Mouse (Mus musculus) forebrain, embryonic 15.5 days (tissue): ENCODE data around the gene Scarb1. TPM values are rescaled to one million over a fixed set of nuclear protein-coding genes. Genes with fewer than 3 reads are reported as not detected.

Source experiments
- ATAC-seq: fragments of 200-750 bp; cut with Nextera tagmentation; replicated peaks from 2 replicates; pipeline ENCODE4 v1.8.0; 2017; ENCODE audit warnings: mild to moderate bottlenecking, moderate TSS enrichment, moderate library complexity
- H3K27ac ChIP-seq: fragments of 300-500 bp; sonication (generic); replicated peaks from 2 replicates; pipeline ENCODE4 v1.5.1; 2015; ENCODE audit warnings: mild to moderate bottlenecking, inconsistent platforms
- H3K27me3 ChIP-seq: fragments of 300-500 bp; sonication (generic); 2 replicates; pipeline ENCODE4 v1.6.1; 2015; ENCODE audit warnings: inconsistent platforms
- H3K36me3 ChIP-seq: fragments of 300-500 bp; sonication (generic); 2 replicates; pipeline ENCODE4 v1.6.1; 2015; ENCODE audit warnings: mild to moderate bottlenecking, inconsistent platforms
- H3K4me1 ChIP-seq: fragments of 300-500 bp; sonication (generic); 2 replicates; pipeline ENCODE4 v1.6.1; 2015; ENCODE audit warnings: inconsistent platforms
- H3K4me2 ChIP-seq: fragments of 300-500 bp; sonication (generic); replicated peaks from 2 replicates; pipeline ENCODE4 v1.6.1; 2015; ENCODE audit warnings: mild to moderate bottlenecking, inconsistent platforms
- H3K4me3 ChIP-seq: fragments of 300-500 bp; sonication (generic); 2 replicates; pipeline ENCODE4 v1.5.1; 2015; ENCODE audit warnings: mild to moderate bottlenecking, inconsistent platforms
- H3K9ac ChIP-seq: fragments of 300-500 bp; sonication (generic); replicated peaks from 2 replicates; pipeline ENCODE4 v1.6.1; 2015; ENCODE audit warnings: mild to moderate bottlenecking, inconsistent platforms
- H3K9me3 ChIP-seq: fragments of 300-500 bp; sonication (generic); 2 replicates; pipeline ENCODE4 v1.6.1; 2016; ENCODE audit warnings: inconsistent platforms
- WGBS: fragments of 180-500 bp; shearing (Covaris S2); methylation state at CpG from one replicate; pipeline ENCODE4 v1.1.7; 2015; ENCODE audit warnings: mixed read lengths; 5-methylcytosine and 5-hydroxymethylcytosine counted together
- polyA plus RNA-seq: library from polyadenylated mRNA; unstranded; fragments of >200 nt; fragmentation: Nextera tagmentation; extraction: Ambion mirVana; gene quantifications from 2 replicates; pipeline ENCODE4 v1.2.1, GENCODE M21; 2015

Gene Scarb1
- polyA plus RNA-seq, 1 experiment from 2014 or later: 28.5 TPM

DNA sequence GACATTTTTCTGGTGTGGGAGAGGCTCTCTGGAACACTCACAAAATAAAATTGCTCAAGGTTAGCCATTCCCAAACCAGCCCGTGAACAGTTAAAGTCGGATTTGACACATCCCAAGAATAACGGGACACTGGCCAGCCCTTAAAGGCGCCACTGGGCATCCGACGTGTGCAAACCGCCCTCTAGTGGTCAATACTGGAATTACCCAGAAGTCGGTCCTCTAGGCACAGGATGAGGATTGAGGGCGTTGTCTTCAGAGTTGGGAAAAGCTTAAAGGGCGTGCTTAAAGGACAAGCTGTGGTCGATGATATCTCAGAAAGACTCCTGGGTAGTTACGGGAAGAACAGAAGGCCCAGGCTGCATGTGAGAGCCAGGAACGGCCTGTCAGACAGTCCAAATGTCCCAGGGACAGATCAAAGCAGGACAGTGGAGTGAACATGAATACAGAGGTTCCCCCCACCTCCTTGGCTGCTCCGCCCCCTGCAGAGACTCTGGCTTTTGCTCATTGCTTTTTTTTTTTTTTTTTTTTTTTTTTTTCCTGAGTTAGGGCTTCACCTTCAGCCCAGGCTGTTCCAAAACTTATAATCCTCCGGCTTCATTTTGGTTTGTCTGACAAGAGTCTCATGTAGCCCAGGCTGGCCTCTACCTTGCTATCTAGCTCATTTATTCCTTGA lies 69.2 kb downstream of the Scarb1 start:
- no peak overlapping the region for H3K4me2 ChIP-seq
- WGBS: 11% methylated on average over 15 of the region's 15 CpGs
- H3K36me3 ChIP-seq: no peaks in the 10 kb centered on the region
- no peaks in the 10 kb centered on the region for H3K9me3 ChIP-seq
- H3K4me1 ChIP-seq: peaks cover 31% of the 10 kb centered on the region
- no peak overlapping the region for H3K27ac ChIP-seq
- H3K4me3 ChIP-seq: no peak overlapping the region
- no peak overlapping the region for H3K9ac ChIP-seq
- no peaks in the 10 kb centered on the region for H3K27me3 ChIP-seq
- ATAC-seq: 0 out of 2 replicates have a peak, but pooled peaks have one; percentile 37

DNA sequence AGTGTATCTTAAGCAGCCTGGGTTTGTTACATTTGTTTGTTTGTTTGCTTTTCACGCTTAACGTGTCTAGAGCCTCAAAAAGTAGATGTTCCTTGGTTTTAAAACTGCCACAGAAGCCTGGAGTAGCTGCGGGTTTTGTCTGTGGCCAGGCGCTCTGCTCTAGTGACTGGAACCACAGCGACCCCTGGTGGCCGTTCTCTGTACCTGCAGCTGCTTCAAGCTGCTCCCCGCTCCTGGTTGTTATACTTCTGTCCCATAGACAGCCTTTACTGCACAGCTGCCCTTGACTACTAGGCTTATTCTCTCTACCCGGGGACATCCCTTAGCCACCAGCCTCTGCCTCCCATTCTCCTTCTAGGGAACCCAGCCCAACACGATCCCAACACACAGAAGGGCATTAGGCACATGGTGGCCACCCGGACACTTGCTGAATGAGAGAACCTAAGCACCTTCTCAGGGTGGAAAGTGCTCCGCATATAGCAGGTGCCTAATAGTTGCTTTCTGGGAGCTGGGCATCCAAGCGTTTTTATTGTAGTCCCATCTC lies 70.2 kb downstream of the Scarb1 start:
- Histone ChIP-seq H3K4me1 (peaks cover 31% of the 10 kb centered on the region), H3K9ac (no peak overlapping the region), H3K4me2 (no peak overlapping the region), H3K9me3 (no peaks in the 10 kb centered on the region), H3K36me3 (no peaks in the 10 kb centered on the region), H3K27ac (no peak overlapping the region), H3K27me3 (no peaks in the 10 kb centered on the region), H3K4me3 (no peak overlapping the region)
- peak; percentile 33; the same call in 1 of the 2 replicates for ATAC-seq
- WGBS: 17% methylated on average over 12 of the region's 12 CpGs

DNA sequence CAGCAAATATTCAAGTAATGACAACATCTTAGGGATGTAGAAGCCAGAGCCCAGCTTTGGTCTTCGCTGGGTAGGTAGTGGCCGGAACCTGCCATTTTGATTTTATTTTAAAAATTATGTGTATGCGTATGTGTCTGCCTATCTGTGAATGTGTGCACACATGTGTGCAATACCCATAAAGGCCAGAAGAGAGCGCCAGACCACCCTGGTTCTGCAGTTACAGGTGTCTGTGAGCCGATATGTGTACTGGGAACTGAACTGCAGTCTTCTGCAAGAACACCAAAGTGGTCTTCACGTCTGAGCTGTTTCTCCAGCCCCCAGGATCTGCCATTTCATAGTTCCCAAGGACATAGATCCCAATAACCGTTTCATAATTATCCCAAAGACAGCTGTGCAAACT lies 71.1 kb downstream of the Scarb1 start:
- Histone ChIP-seq H3K4me3 (no peak overlapping the region), H3K36me3 (no peaks in the 10 kb centered on the region), H3K27ac (no peak overlapping the region), H3K9me3 (no peaks in the 10 kb centered on the region), H3K9ac (no peak overlapping the region), H3K4me1 (peaks cover 35% of the 10 kb centered on the region), H3K27me3 (no peaks in the 10 kb centered on the region), H3K4me2 (no peak overlapping the region)
- no peak for ATAC-seq
- 90% methylated on average over 7 of the region's 7 CpGs for WGBS

DNA sequence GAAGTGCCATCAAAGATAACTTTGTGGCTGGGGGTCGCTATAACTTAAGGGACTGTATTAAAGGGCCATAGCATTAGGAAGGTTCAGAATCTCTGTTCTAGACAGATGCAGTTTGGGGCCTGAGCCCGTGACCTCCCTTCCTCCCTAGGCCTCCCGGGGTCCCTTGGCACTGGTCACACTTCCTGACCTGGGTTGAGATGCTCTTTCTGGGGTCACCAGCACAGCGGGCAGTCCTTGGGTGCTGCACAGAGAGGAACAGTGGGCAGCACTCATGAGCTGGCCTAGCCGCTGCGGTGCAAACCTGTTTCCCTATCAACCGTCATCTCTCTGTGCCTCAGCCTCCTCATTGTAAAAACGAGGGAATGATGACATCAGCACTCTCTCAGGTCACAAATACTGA lies 71.5 kb downstream of the Scarb1 start:
- Histone ChIP-seq H3K9ac (no peak overlapping the region), H3K27ac (no peak overlapping the region), H3K4me2 (no peak overlapping the region), H3K9me3 (no peaks in the 10 kb centered on the region), H3K4me3 (no peak overlapping the region), H3K27me3 (no peaks in the 10 kb centered on the region), H3K36me3 (no peaks in the 10 kb centered on the region), H3K4me1 (peaks cover 35% of the 10 kb centered on the region)
- WGBS: 88% methylated on average over 8 of the region's 8 CpGs
- ATAC-seq: no peak

DNA sequence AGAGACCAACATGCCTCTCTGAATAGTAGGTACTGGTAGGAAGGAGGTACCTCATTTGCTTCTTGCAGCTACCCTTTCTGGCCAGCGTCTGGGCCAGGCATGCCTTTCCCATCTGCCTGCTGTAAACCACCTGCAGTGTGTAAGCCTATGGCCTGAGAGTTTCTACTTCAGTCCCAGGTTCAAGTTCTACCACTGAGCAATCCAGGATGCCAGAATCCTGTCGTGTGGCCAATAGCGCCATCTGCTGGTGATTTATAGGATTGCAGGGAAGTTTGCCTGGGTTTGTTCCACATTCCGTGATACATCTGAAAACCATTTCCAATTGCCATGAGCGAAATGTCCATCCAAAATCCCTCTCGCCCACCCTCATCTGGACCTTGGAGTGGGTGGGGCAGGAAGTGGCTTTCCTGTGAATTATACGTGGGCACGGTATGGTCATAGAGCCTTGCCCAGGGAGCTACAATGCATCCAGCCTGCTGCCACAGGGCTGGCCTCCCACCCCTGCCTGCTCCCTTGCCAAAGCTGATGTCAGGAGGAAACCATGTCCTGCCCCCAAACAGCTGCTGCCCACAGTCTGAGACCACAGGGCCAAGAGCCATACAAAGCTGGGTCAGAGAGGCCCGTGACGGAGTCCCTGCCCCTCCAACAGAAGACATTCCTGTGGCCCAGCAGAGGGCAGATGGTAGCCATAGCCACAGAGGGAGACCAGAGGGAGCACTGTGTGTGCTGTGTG lies 72.7 kb downstream of the Scarb1 start:
- Histone ChIP-seq H3K4me2 (peak overlapping the region; percentile 33; the same call in 1 of the 2 replicates), H3K9ac (no peak overlapping the region; the same call in 1 of the 2 replicates), H3K36me3 (no peaks in the 10 kb centered on the region), H3K27ac (peak overlapping the region; percentile 69), H3K27me3 (no peaks in the 10 kb centered on the region), H3K4me1 (peaks cover 31% of the 10 kb centered on the region), H3K9me3 (no peaks in the 10 kb centered on the region), H3K4me3 (no peak overlapping the region)
- WGBS: 19% methylated on average over 10 of the region's 10 CpGs
- ATAC-seq: peak; percentile 30; the same call in 1 of the 2 replicates

DNA sequence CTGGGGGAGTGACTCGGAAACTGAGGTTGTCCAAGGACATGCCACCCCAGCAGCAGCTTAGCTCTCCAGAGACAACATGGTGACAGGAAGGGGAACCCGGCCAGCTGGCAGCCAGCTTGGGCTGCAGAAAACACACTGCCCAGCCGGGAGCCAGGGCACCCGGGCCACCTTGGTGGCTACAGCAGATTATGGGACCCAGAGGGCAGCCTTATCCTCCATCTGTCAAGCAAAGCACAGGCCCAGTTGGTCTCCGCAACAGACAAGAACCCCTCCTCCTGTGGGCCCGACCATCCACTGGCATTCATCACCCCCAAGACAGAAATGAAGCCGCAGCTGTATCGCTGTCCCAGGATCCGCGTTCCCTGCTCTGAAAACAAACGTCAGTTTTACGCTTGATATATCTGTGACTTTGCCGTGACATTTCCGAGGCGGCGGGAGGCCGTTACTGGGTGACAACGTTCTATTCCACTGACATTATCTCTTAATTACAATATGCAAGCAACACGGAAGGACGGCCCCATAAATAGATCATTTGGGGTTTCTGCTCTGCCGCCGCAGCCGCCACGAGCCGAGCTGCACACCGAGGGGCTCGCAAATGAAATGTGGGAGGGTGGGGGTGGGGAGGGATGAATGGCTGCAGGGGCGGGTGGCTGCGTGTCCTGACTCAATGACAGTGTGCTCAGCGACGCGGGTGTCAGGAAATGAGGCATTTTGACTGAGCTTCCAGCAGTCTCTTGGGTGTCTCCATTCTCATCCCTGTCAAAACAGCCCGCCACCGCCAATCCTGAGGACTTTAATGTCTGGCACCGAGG lies 73.5 kb downstream of the Scarb1 start:
- H3K9me3 ChIP-seq: no peaks in the 10 kb centered on the region
- peaks cover 39% of the 10 kb centered on the region for H3K4me1 ChIP-seq
- no peaks in the 10 kb centered on the region for H3K27me3 ChIP-seq
- 0 out of 2 replicates have a peak overlapping the region, but pooled peaks have one; percentile 1 for H3K4me3 ChIP-seq
- no peaks in the 10 kb centered on the region for H3K36me3 ChIP-seq
- peak overlapping the region; percentile 69 for H3K27ac ChIP-seq
- H3K4me2 ChIP-seq: peak overlapping the region; percentile 33
- peak overlapping the region; percentile 1; the same call in 1 of the 2 replicates for H3K9ac ChIP-seq
- 23% methylated on average over 35 of the region's 35 CpGs for WGBS
- no peak for ATAC-seq

DNA sequence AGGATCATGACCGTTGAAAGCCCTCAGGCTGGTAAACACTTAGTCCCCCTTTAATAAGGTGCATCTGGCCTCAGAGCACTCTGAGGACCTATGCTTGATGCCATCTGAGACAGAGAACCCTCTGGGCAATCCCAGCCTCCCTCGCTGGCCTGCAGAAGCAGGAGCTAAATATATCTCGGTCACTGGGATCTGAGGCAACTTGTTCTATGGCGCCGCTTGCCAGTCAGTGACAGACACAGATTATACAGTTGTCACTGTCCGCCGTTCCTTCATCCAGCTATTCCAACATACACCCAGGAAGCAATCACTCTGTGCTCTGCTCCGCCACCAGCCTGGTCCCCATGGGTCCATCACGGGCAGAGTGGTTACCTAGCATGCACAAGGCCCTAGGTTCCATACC lies 74.8 kb downstream of the Scarb1 start:
- WGBS: 75% methylated on average over 9 of the region's 9 CpGs
- H3K4me1 ChIP-seq: peaks cover 42% of the 10 kb centered on the region

DNA sequence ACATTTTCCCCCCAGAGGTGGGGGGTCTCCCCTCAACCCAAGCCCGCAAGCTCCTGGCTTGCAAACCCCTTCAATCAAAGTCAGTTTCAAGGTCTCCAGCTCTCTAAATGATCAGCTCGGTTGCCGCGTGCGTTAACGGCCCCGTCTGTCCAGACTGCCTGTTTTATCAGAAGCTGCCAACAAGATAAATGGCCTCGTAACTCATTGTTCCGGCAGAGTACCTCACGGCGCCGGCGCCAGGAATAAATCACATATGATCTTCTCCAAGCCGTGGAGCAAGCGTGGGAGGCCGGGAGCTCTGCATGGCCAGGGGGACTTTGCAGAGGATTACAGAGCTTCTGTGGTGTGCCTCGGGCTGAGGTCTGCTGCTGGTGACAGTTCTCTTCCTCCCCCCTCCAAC lies 76.2 kb downstream of the Scarb1 start:
- Histone ChIP-seq H3K9me3 (no peaks in the 10 kb centered on the region), H3K4me2 (no peak overlapping the region), H3K4me1 (peaks cover 37% of the 10 kb centered on the region), H3K27ac (no peak overlapping the region), H3K9ac (no peak overlapping the region), H3K36me3 (no peaks in the 10 kb centered on the region), H3K27me3 (no peaks in the 10 kb centered on the region), H3K4me3 (no peak overlapping the region)
- WGBS: 33% methylated on average over 17 of the region's 17 CpGs
- ATAC-seq: no peak

More for the DNA sequence above, 74.8 kb downstream of the Scarb1 start:
- no peak for ATAC-seq
- Histone ChIP-seq H3K27me3 (no peaks in the 10 kb centered on the region), H3K4me2 (no peak overlapping the region), H3K9me3 (no peaks in the 10 kb centered on the region), H3K36me3 (no peaks in the 10 kb centered on the region), H3K27ac (no peak overlapping the region), H3K4me3 (no peak overlapping the region), H3K9ac (no peak overlapping the region)

DNA sequence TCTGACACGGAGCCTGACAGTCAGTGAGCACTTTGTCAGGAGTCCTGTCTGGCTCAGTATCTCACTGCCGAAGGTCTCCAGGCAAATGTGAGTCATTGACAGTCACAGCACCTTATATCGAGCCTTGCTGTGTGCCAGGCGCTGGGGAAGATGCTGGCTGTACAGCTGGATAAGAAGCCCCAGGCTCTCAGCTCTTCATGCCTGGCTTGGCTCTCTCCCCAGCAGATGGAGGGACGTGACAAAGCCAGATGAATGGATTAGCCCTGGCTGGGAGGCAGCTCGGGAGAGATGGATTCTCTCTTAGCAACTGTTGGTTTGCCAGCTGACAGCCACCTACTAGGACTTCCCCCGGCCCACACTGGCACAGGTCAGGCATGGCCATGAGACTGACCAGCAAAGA lies 78.3 kb downstream of the Scarb1 start:
- H3K4me3 ChIP-seq: no peak overlapping the region
- no peak overlapping the region for H3K4me2 ChIP-seq
- H3K9me3 ChIP-seq: no peaks in the 10 kb centered on the region
- 35% methylated on average over 7 of the region's 7 CpGs for WGBS
- H3K27ac ChIP-seq: peak overlapping the region; percentile 67
- H3K4me1 ChIP-seq: peaks cover 27% of the 10 kb centered on the region
- no peaks in the 10 kb centered on the region for H3K27me3 ChIP-seq
- peak; percentile 32; the same call in 1 of the 2 replicates for ATAC-seq
- no peak overlapping the region for H3K9ac ChIP-seq
- H3K36me3 ChIP-seq: no peaks in the 10 kb centered on the region

DNA sequence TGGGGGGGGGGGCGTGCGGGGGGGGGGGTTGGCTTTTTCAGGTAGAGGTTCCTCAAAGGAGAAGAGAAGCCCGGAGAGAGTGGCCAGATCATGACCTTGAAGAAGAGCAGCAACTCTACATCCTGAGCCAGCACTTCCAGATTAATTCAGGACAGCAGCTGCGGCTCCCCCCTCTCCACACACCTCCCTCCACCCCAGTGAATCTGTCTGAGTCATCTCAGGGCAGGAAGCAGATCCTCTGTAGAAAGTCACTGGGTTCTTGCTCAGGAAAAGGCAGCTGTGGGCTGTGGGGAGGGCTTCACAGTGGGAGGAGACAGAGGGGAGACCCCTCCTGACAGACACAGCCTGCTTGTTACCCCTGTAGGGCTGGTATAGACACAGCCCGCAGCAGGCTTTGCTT lies 87.0 kb downstream of the Scarb1 start:
- Histone ChIP-seq H3K4me3 (no peak overlapping the region), H3K27ac (no peak overlapping the region), H3K27me3 (no peaks in the 10 kb centered on the region), H3K9ac (no peak overlapping the region), H3K4me1 (no peaks in the 10 kb centered on the region), H3K36me3 (no peaks in the 10 kb centered on the region), H3K9me3 (no peaks in the 10 kb centered on the region), H3K4me2 (no peak overlapping the region)
- no peak for ATAC-seq
- 61% methylated on average over 5 of the region's 5 CpGs for WGBS

DNA sequence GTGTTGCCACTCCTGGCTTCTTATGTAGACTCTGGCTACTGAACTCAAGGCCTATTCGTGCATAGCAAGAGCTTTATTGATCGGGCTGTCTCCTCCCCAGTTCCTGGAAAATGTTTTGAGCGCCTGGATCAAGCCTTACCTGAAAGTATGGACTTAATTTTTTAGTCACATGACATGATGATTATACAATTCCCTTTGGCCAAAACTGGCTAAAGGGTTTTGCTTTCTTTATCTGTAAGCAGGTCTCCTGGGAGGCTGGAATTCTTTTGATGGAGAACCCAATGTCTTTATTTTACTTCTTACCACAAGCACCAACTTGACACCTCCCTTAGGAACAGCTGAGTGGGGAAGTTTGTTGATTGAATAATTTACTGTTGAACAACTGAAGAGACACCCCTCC lies 87.4 kb downstream of the Scarb1 start:
- Histone ChIP-seq H3K4me1 (no peaks in the 10 kb centered on the region), H3K36me3 (no peaks in the 10 kb centered on the region), H3K27me3 (no peaks in the 10 kb centered on the region), H3K4me2 (no peak overlapping the region), H3K4me3 (no peak overlapping the region), H3K9ac (no peak overlapping the region), H3K9me3 (no peaks in the 10 kb centered on the region), H3K27ac (no peak overlapping the region)
- no peak for ATAC-seq
- 89% methylated on average over 3 of the region's 3 CpGs for WGBS

DNA sequence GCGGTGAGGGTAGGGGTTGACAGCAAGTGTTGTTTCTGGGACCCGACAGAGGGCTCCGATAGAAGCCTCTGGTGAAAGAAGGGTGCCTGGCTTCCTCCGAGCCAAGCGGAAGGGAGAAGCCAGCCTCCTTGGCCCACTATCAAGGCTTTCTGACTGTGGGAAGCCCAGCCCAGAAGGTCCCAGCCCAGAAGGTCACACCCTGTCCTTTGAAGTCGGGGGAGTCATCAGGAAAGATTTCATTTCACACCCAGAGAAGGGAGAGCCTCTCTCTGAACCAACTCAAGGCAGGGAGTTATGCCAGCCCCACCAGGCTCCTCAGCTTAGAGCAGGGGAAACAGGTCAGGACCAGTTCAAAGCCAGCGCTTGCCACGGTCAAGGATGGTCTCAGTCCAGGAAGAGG lies 88.2 kb downstream of the Scarb1 start:
- H3K27me3 ChIP-seq: no peaks in the 10 kb centered on the region
- no peak overlapping the region for H3K4me3 ChIP-seq
- H3K36me3 ChIP-seq: no peaks in the 10 kb centered on the region
- H3K27ac ChIP-seq: 0 out of 2 replicates have a peak overlapping the region, but pooled peaks have one; percentile 36
- ATAC-seq: no peak
- H3K9me3 ChIP-seq: no peaks in the 10 kb centered on the region
- no peaks in the 10 kb centered on the region for H3K4me1 ChIP-seq
- H3K4me2 ChIP-seq: no peak overlapping the region
- WGBS: 85% methylated on average over 8 of the region's 8 CpGs
- H3K9ac ChIP-seq: no peak overlapping the region
